Mouse (Mus musculus) limb, embryonic 15.5 days (tissue): ENCODE measurements around the gene Serpina3j. TPM values are rescaled to one million over a fixed set of nuclear protein-coding genes. Genes with fewer than 3 reads are reported as not detected.

ENCODE experiments used
- ATAC-seq: fragments of 200-750 bp; cut with Nextera tagmentation; 2 replicates; pipeline ENCODE4 v1.8.0; 2017; ENCODE audit warnings: low read depth, moderate TSS enrichment; ENCODE audit not compliant: insufficient number of reproducible peaks, low FRiP score, low TSS enrichment
- H3K27ac ChIP-seq: fragments of 300-500 bp; sonication (generic); 2 replicates; pipeline ENCODE4 v1.5.1; 2015; ENCODE audit warnings: moderate library complexity, mild to moderate bottlenecking, inconsistent platforms
- H3K27me3 ChIP-seq: fragments of 300-500 bp; sonication (generic); 2 replicates; pipeline ENCODE4 v1.6.1; 2015; ENCODE audit warnings: inconsistent platforms
- H3K36me3 ChIP-seq: fragments of 300-500 bp; sonication (generic); 2 replicates; pipeline ENCODE4 v1.6.1; 2015; ENCODE audit warnings: inconsistent platforms
- H3K4me1 ChIP-seq: fragments of 300-500 bp; sonication (generic); 2 replicates; pipeline ENCODE4 v1.6.1; 2015; ENCODE audit warnings: inconsistent platforms
- H3K4me2 ChIP-seq: fragments of 300-500 bp; sonication (generic); 2 replicates; pipeline ENCODE4 v1.6.1; 2015; ENCODE audit warnings: mild to moderate bottlenecking, inconsistent platforms
- H3K4me3 ChIP-seq: fragments of 300-500 bp; sonication (generic); 2 replicates; pipeline ENCODE4 v1.5.1; 2015; ENCODE audit warnings: mild to moderate bottlenecking, inconsistent platforms
- H3K9ac ChIP-seq: fragments of 300-500 bp; sonication (generic); 2 replicates; pipeline ENCODE4 v1.6.1; 2015; ENCODE audit warnings: inconsistent platforms
- H3K9me3 ChIP-seq: fragments of 300-500 bp; sonication (generic); 2 replicates; pipeline ENCODE4 v1.6.1; 2016; ENCODE audit warnings: inconsistent platforms
- WGBS: fragments of 180-500 bp; shearing (Covaris S2); methylation state at CpG from one replicate; pipeline ENCODE4 v1.1.7; 2015; 5-methylcytosine and 5-hydroxymethylcytosine counted together
- polyA plus RNA-seq: library from polyadenylated mRNA; unstranded; fragments of >200 nt; fragmentation: Nextera tagmentation; extraction: Ambion mirVana; gene quantifications from 2 replicates; pipeline ENCODE4 v1.2.1, GENCODE M21; 2015

Gene Serpina3j
- 3.6 and 6.2 TPM in 2 replicates for polyA plus RNA-seq

GRCm38 (mm10) chr12:104314253-104314652, at the start of gene Serpina3j:
Serpina3j (plus strand) TSS chr12:104314553.
- Histone ChIP-seq H3K4me1 (no peaks in the 10 kb centered on the region), H3K4me3 (no peak within 1 kb of the TSS), H3K9ac (no peak within 1 kb of the TSS), H3K27me3 (no peaks in the 10 kb centered on the region), H3K9me3 (no peaks in the 10 kb centered on the region), H3K27ac (no peak within 1 kb of the TSS), H3K4me2 (no peak within 1 kb of the TSS), H3K36me3 (no peaks in the 10 kb centered on the region)
- 72% methylated on average over 1 of the region's 1 CpGs for WGBS
- ATAC-seq = no peak

GRCm38 (mm10) chr12:104266374-104266773, 48.0 kb upstream of the Serpina3j start:
- no peak overlapping the region for H3K27ac ChIP-seq
- H3K27me3 ChIP-seq = no peaks in the 10 kb centered on the region
- H3K9ac ChIP-seq = no peak overlapping the region
- peaks cover 7% of the 10 kb centered on the region; the same call in 1 of the 2 replicates for H3K4me1 ChIP-seq
- H3K4me3 ChIP-seq = no peak overlapping the region
- no peak overlapping the region for H3K4me2 ChIP-seq
- ATAC-seq = no peak
- no peaks in the 10 kb centered on the region for H3K36me3 ChIP-seq
- WGBS = 80% methylated on average over 3 of the region's 3 CpGs
- H3K9me3 ChIP-seq = no peaks in the 10 kb centered on the region

- H3K4me1 ChIP-seq = peaks cover 6% of the 10 kb centered on the region; the same call in 1 of the 2 replicates
- H3K27me3 ChIP-seq = no peaks in the 10 kb centered on the region
- no peak for ATAC-seq
- no peaks in the 10 kb centered on the region for H3K9me3 ChIP-seq
- no peak overlapping the region for H3K4me2 ChIP-seq
- no peaks in the 10 kb centered on the region for H3K36me3 ChIP-seq
- 56% methylated on average over 18 of the region's 18 CpGs for WGBS
- H3K9ac ChIP-seq = no peak overlapping the region
- H3K4me3 ChIP-seq = no peak overlapping the region
- no peak overlapping the region for H3K27ac ChIP-seq
These were observed 35.9 kb upstream of the Serpina3j start for GRCm38 (mm10) chr12:104278216-104279055.

- Histone ChIP-seq H3K4me1 (peaks cover 6% of the 10 kb centered on the region; the same call in 1 of the 2 replicates), H3K27ac (no peak overlapping the region)
These were observed 35.3 kb upstream of the Serpina3j start for GRCm38 (mm10) chr12:104279056-104279435.

GRCm38 (mm10) chr12:104283380-104283779, 31.0 kb upstream of the Serpina3j start:
- Histone ChIP-seq H3K4me1 (peaks cover 3% of the 10 kb centered on the region; the same call in 1 of the 2 replicates), H3K4me2 (no peak overlapping the region), H3K9ac (no peak overlapping the region), H3K27ac (no peak overlapping the region), H3K27me3 (no peaks in the 10 kb centered on the region), H3K9me3 (no peaks in the 10 kb centered on the region), H3K4me3 (no peak overlapping the region), H3K36me3 (no peaks in the 10 kb centered on the region)
- 88% methylated on average over 11 of the region's 11 CpGs for WGBS
- ATAC-seq = no peak

More at GRCm38 (mm10) chr12:104279056-104279435, 35.3 kb upstream of the Serpina3j start:
- 3% methylated on average over 3 of the region's 3 CpGs for WGBS
- Histone ChIP-seq H3K4me2 (no peak overlapping the region), H3K4me3 (no peak overlapping the region), H3K9ac (no peak overlapping the region), H3K36me3 (no peaks in the 10 kb centered on the region), H3K27me3 (no peaks in the 10 kb centered on the region), H3K9me3 (no peaks in the 10 kb centered on the region)
- no peak for ATAC-seq

GRCm38 (mm10) chr12:104288336-104288735, 26.0 kb upstream of the Serpina3j start:
- no peaks in the 10 kb centered on the region for H3K27me3 ChIP-seq
- H3K9ac ChIP-seq = no peak overlapping the region
- no peak overlapping the region for H3K4me3 ChIP-seq
- no peaks in the 10 kb centered on the region for H3K36me3 ChIP-seq
- H3K4me2 ChIP-seq = no peak overlapping the region
- no peak for ATAC-seq
- H3K27ac ChIP-seq = no peak overlapping the region
- no peaks in the 10 kb centered on the region for H3K9me3 ChIP-seq
- H3K4me1 ChIP-seq = no peaks in the 10 kb centered on the region

GRCm38 (mm10) chr12:104289872-104290271, 24.5 kb upstream of the Serpina3j start:
- H3K4me1 ChIP-seq = no peaks in the 10 kb centered on the region
- H3K9me3 ChIP-seq = no peaks in the 10 kb centered on the region
- WGBS = 38% methylated on average over 4 of the region's 4 CpGs
- H3K4me2 ChIP-seq = no peak overlapping the region
- H3K4me3 ChIP-seq = no peak overlapping the region
- H3K27ac ChIP-seq = no peak overlapping the region
- H3K27me3 ChIP-seq = no peaks in the 10 kb centered on the region
- no peak for ATAC-seq
- no peaks in the 10 kb centered on the region for H3K36me3 ChIP-seq
- no peak overlapping the region for H3K9ac ChIP-seq

- H3K4me3 ChIP-seq = no peak overlapping the region
- no peaks in the 10 kb centered on the region for H3K9me3 ChIP-seq
- ATAC-seq = no peak
- H3K36me3 ChIP-seq = no peaks in the 10 kb centered on the region
- WGBS = 86% methylated on average over 2 of the region's 2 CpGs
- H3K4me1 ChIP-seq = no peaks in the 10 kb centered on the region
- no peak overlapping the region for H3K9ac ChIP-seq
- H3K27me3 ChIP-seq = no peaks in the 10 kb centered on the region
- H3K27ac ChIP-seq = no peak overlapping the region
- H3K4me2 ChIP-seq = no peak overlapping the region
These were observed 20.4 kb upstream of the Serpina3j start for GRCm38 (mm10) chr12:104293963-104294362.

GRCm38 (mm10) chr12:104298049-104298448, 16.3 kb upstream of the Serpina3j start:
- no peak for ATAC-seq
- Histone ChIP-seq H3K27ac (no peak overlapping the region), H3K36me3 (no peaks in the 10 kb centered on the region), H3K4me1 (no peaks in the 10 kb centered on the region), H3K27me3 (no peaks in the 10 kb centered on the region), H3K9me3 (no peaks in the 10 kb centered on the region), H3K4me2 (no peak overlapping the region), H3K9ac (no peak overlapping the region), H3K4me3 (no peak overlapping the region)
- WGBS = 85% methylated on average over 2 of the region's 2 CpGs

GRCm38 (mm10) chr12:104305991-104306390, 8.4 kb upstream of the Serpina3j start:
- Histone ChIP-seq H3K4me2 (no peak overlapping the region), H3K27ac (no peak overlapping the region), H3K4me1 (no peaks in the 10 kb centered on the region), H3K9me3 (no peaks in the 10 kb centered on the region), H3K4me3 (no peak overlapping the region), H3K27me3 (no peaks in the 10 kb centered on the region), H3K36me3 (no peaks in the 10 kb centered on the region), H3K9ac (no peak overlapping the region)
- 78% methylated on average over 4 of the region's 4 CpGs for WGBS
- ATAC-seq = no peak

- Histone ChIP-seq H3K9ac (no peak overlapping the region), H3K9me3 (no peaks in the 10 kb centered on the region), H3K27me3 (no peaks in the 10 kb centered on the region), H3K4me3 (no peak overlapping the region), H3K4me2 (no peak overlapping the region), H3K27ac (no peak overlapping the region), H3K4me1 (no peaks in the 10 kb centered on the region), H3K36me3 (no peaks in the 10 kb centered on the region)
- WGBS = 52% methylated on average over 1 of the region's 1 CpGs
- ATAC-seq = no peak
These were observed 8.1 kb downstream of the Serpina3j start for GRCm38 (mm10) chr12:104322454-104322853.

- H3K9ac ChIP-seq = no peak overlapping the region
- 58% methylated on average over 1 of the region's 1 CpGs for WGBS
These were observed 17.3 kb downstream of the Serpina3j start for GRCm38 (mm10) chr12:104331701-104332100.

More at GRCm38 (mm10) chr12:104331701-104332100, 17.3 kb downstream of the Serpina3j start:
- H3K27me3 ChIP-seq = no peaks in the 10 kb centered on the region
- no peaks in the 10 kb centered on the region for H3K36me3 ChIP-seq
- no peak overlapping the region for H3K4me3 ChIP-seq
- no peak overlapping the region for H3K4me2 ChIP-seq
- H3K27ac ChIP-seq = no peak overlapping the region
- H3K4me1 ChIP-seq = no peaks in the 10 kb centered on the region
- no peak for ATAC-seq
- no peaks in the 10 kb centered on the region for H3K9me3 ChIP-seq
